Mouse (Mus musculus) Patski (cell line): ENCODE measurements around the gene Nupl2. TPM values are rescaled to one million over a fixed set of nuclear protein-coding genes. Genes with fewer than 3 reads are reported as not detected.

ENCODE experiments used
- ATAC-seq: fragments of 100-300 bp; one replicate; pipeline ENCODE4 v1.8.0; 2021
- CTCF ChIA-PET: fragments of 350-600 bp; sonication (Branson Sonifier 250); formaldehyde crosslinking; loops from one replicate; lab custom pipeline; 2022; ENCODE audit warnings: inconsistent platforms; lab: Charles Lee
- POLR2A ChIA-PET: fragments of 350-600 bp; sonication (Branson Sonifier 250); formaldehyde crosslinking; loops from one replicate; lab custom pipeline; 2022; ENCODE audit warnings: antibody characterized with exemption, inconsistent platforms; lab: Charles Lee
- DNase-seq: peaks from one replicate; pipeline ENCODE4 v3.0.0-alpha.2; 2011; ENCODE audit warnings: low read depth, low spot score
- H3K27me3 ChIP-seq: fragments of 371-371 bp; one replicate; pipeline ENCODE4 v1.5.1; 2021
- CTCF ChIP-seq: fragments of 100-300 bp; IDR thresholded peaks from one replicate; pipeline ENCODE4 v1.5.1; 2021
- in situ Hi-C: fragments of 300-500 bp; cut with MboI; formaldehyde crosslinking; loops from 3 replicates; pipeline ENCODE4 v1.11.1; 2018; ENCODE audit warnings: low pct_unique_long_range_greater_than_20kb, mixed read lengths
- polyA plus RNA-seq: library from polyadenylated mRNA; unstranded; gene quantifications from one replicate; pipeline ENCODE4 v1.2.3, GENCODE M21; 2021

Nupl2 gene
- polyA plus RNA-seq, 1 experiment from 2014 or later, result 9.0 TPM

- TF ChIP-seq CTCF, result no peak
- in situ Hi-C loops, result no loop called here
- no peak for DNase-seq
- POLR2A ChIA-PET, result no interaction called here
- no peak for ATAC-seq
- CTCF ChIA-PET, result no interaction called here
- no peaks in the 10 kb centered on the region for H3K27me3 ChIP-seq
These were observed 5.1 kb downstream of the Nupl2 start for GRCm38 (mm10) chr5:24169881-24170280.

GRCm38 (mm10) chr5:24172092-24172491 is 7.3 kb downstream of the Nupl2 start:
- ChIA-PET POLR2A (interaction anchor here (0.8 kb wide), 1 partner anchor 95 kb away, joined by 3 read pairs; no protein-coding TSS in a partner anchor), CTCF (no interaction called here)
- no peaks in the 10 kb centered on the region for H3K27me3 ChIP-seq
- TF ChIP-seq CTCF, result no peak
- DNase-seq (no peak), ATAC-seq (no peak)
- in situ Hi-C loops, result no loop called here

- H3K27me3 ChIP-seq, result no peaks in the 10 kb centered on the region
- CTCF ChIA-PET, result no interaction called here
- no peak for ATAC-seq
- no peak for DNase-seq
- TF ChIP-seq CTCF, result no peak
- in situ Hi-C loops, result no loop called here
- POLR2A ChIA-PET, result no interaction called here
These were observed 16.9 kb downstream of the Nupl2 start for GRCm38 (mm10) chr5:24181514-24182295.

- no peak for TF ChIP-seq CTCF
- in situ Hi-C loops, result no loop called here
- DNase-seq (no peak), ATAC-seq (no peak)
- ChIA-PET CTCF (no interaction called here), POLR2A (no interaction called here)
- H3K27me3 ChIP-seq, result no peaks in the 10 kb centered on the region
These were observed 17.6 kb downstream of the Nupl2 start for GRCm38 (mm10) chr5:24182296-24182734.

DNA sequence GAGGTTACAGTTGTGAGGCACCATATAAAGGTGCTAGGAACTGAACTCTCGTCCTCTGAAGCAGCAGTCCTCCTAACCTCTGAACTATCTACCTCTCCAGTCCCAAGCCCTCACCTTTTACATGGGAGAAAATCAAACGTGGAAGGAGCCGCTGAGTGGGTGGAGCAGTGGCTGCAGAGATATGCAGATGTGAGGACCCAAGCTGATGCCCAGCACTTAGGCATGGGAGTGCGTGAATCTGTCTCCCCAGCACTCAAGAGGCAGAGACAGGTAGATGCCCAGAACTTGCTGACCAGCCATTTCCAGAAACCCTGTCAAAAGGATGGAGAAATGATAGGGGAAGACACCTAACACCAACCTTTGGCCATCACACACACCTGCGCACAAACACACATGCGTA is 18.3 kb downstream of the Nupl2 start:
- H3K27me3 ChIP-seq, result no peaks in the 10 kb centered on the region
- DNase-seq (no peak), ATAC-seq (no peak)
- in situ Hi-C loops, result no loop called here
- TF ChIP-seq CTCF, result no peak
- POLR2A ChIA-PET, result no interaction called here
- CTCF ChIA-PET, result no interaction called here

GRCm38 (mm10) chr5:24184011-24184410 is 19.2 kb downstream of the Nupl2 start:
- CTCF ChIA-PET, result no interaction called here
- POLR2A ChIA-PET, result no interaction called here

GRCm38 (mm10) chr5:24188476-24188875 is 23.7 kb downstream of the Nupl2 start:
- ATAC-seq, result no peak
- no peaks in the 10 kb centered on the region for H3K27me3 ChIP-seq
- CTCF ChIA-PET, result no interaction called here
- TF ChIP-seq CTCF, result no peak
- no peak for DNase-seq
- in situ Hi-C loops, result no loop called here
- POLR2A ChIA-PET, result no interaction called here

More at GRCm38 (mm10) chr5:24184011-24184410, 19.2 kb downstream of the Nupl2 start:
- no peak for DNase-seq
- in situ Hi-C loops, result no loop called here
- ATAC-seq, result no peak
- TF ChIP-seq CTCF, result no peak
- H3K27me3 ChIP-seq, result no peaks in the 10 kb centered on the region

DNA sequence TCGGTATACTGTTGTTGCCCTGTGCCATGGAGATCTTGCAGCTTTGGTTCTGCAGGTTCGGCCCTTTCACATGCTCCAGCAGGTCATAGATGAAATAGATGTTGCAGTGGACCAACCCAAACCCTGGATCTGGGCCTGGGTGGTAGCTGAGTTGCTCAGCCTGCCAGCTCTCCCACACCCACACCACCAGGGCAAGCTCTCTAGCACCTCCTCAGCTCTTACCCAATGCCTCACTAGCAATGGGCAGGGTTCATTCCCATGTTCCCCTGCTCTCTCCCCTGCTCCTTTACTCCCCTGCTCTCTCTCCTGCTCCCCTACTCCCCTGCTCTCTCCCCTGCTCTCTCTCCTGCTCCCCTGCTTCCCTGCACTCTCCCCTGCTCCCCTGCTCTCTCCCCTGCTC is 27.1 kb downstream of the Nupl2 start:
- ATAC-seq (no peak), DNase-seq (no peak)
- H3K27me3 ChIP-seq, result no peaks in the 10 kb centered on the region
- TF ChIP-seq CTCF, result no peak
- CTCF ChIA-PET, result no interaction called here
- in situ Hi-C loops, result no loop called here
- POLR2A ChIA-PET, result no interaction called here

DNA sequence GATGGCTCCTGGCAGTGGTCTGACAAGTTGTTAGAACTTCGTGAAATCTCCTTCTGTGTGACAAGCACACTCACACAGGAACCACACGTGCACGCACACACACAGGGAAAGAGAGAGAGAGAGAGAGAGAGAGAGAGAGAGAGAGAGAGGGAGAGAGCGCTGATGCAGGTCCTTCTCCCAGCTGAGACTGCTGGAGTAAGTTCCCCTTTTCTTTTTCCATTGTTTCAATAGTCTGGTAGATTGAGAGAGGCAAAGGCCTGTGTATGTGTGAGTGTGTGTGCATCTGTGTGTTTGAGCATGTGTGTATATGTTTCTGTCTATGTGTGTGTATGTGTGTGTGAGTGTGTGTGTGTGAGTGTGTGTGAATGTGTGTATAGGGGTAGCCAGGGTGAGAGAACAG is 36.2 kb downstream of the Nupl2 start:
- POLR2A ChIA-PET, result no interaction called here
- in situ Hi-C loops, result no loop called here
- no peak for DNase-seq
- CTCF ChIA-PET, result no interaction called here
- H3K27me3 ChIP-seq, result peaks cover 3% of the 10 kb centered on the region
- no peak for TF ChIP-seq CTCF
- ATAC-seq, result no peak

DNA sequence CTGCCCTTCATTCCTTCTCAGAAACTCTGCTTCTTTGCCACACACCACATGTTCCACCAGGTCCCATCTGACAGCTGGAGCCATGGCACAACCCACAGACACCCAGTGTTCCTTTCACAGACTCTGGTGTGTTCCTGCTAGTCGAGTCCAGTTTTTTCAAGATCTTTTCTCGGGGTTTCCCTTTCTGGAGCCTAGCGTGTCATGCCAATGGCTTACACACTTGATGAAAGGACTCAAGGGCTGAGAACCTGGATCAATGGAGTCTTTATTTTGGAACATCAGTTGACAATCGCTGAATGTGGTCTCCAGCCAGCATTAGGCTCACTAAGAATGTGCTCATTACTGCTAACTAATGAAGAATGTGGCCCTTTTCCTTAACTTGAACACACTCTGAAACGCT is 37.7 kb downstream of the Nupl2 start:
- POLR2A ChIA-PET, result no interaction called here
- H3K27me3 ChIP-seq, result no peaks in the 10 kb centered on the region

GRCm38 (mm10) chr5:24203266-24203665 is 38.5 kb downstream of the Nupl2 start:
- POLR2A ChIA-PET, result no interaction called here
- DNase-seq, result no peak
- no peak for ATAC-seq
- no peak for TF ChIP-seq CTCF
- in situ Hi-C loops, result no loop called here
- H3K27me3 ChIP-seq, result no peaks in the 10 kb centered on the region
- CTCF ChIA-PET, result no interaction called here

More for the DNA sequence above, 37.7 kb downstream of the Nupl2 start:
- DNase-seq (no peak), ATAC-seq (no peak)
- no peak for TF ChIP-seq CTCF
- CTCF ChIA-PET, result no interaction called here
- in situ Hi-C loops, result no loop called here
